Mouse (Mus musculus): Measurements from ENCODE around the gene Tbc1d24.

DNA sequence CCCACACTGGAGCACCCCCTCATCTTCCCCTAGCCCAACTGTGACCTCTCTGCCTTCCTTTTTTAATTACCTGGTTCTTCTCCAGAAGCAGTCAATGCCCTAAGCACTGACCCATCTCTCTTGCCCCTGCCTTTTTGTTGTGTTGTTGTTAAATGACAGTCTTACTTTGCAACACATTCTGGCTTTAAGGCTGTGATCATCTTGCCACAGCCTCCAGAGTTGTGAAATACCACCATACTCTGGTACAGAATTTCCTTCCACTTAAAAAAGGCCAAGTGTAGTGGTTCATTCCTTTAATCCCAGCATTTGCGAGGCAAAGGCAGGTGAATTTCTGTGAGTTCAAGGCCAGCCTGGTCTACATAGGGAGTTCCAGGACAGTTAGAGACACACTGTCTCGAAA is 14.4 kb downstream of the Tbc1d24 start:
- TF ChIP-seq POLR2A (IDR thresholded peaks at IDR 0.05; ENCODE audit: borderline replicate concordance, control insufficient read depth, low read depth, low read length) (no peak), CTCF (IDR thresholded peaks at IDR 0.05; ENCODE audit: control insufficient read depth, insufficient read depth, low read length) (no peak)
